Mouse (Mus musculus): ENCODE data around the gene Birc7.
A peak's percentile ranks its signal among the peaks of the same experiment; 100 is the strongest.

Birc7 gene

DNA sequence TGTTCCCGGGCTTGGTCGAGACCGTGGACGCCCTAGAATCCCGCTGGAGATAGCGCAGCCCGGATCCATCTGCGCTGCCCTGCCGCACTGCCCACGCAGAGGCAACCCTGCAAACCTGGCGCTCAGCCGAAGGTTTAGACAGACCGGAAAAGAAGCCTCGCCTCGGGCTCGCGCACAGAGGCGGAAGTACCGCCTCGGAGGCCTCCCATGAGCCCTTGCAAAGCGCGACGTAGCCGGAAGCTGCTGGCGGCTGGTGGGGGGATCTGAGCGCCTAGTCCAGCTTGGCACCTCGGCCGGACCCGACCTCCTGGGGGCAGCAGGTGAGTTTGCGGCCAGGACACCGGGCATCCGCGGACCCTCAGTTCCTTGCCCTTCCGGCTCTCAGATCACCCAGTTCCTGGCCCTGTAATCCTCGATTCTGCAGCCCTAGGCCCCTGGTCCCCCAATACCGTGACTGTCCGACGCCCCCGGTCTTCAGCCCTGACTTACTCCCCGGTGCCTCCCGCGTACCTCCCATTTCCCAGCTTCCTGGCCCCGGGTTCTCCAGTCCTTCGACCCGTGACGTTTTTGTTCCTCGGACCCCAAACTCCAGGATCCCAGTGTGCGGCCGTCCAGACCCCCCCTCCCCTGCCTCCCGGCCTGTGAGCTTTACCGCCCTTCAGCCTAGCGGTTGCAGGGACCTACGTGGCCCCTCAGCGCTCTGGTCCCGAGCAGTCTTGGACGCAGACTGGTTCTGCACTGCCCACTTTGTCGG lies 38.4 kb downstream of the Birc7 start, which contains the start of gene Arfgap1:
TSS of gene Arfgap1 (plus strand) at position 216 of the 754 bp plus-strand sequence.
- peak; percentile 98 for DNase-seq (ENCODE audit: low read depth, low spot score)

DNA sequence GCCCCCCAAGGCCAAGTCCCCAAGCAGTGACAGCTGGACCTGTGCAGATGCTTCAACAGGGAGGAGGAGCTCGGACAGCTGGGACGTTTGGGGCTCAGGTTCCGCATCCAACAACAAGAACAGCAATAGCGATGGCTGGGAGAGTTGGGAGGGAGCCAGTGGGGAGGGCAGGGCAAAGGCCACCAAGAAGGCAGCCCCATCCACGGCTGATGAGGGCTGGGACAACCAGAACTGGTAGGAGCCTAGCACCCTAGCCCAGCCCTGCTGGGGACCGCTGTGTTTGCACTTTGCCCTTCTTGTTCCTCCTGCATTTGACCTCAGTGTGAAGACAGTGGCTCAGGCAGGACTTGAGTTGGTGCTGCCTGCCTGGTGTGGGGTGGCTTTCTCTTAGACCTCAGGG lies 52.3 kb downstream of the Birc7 start:
- no peak for DNase-seq (ENCODE audit: low read depth, low spot score)

Data from 3T3-L1 (cell line).